Mouse (Mus musculus): ENCODE results near the gene Tcf23. TPM values are rescaled to one million over a fixed set of nuclear protein-coding genes. Genes with fewer than 3 reads are reported as not detected.

Tcf23 gene
- polyA plus RNA-seq, 1 experiment from 2014 or later, result not detected

- ATAC-seq (ENCODE audit: low FRiP score), result no peak
- 82% methylated on average over 6 of the region's 6 CpGs for WGBS
These were observed 37.6 kb upstream of the Tcf23 start for GRCm38 (mm10) chr5:30930846-30931245.

GRCm38 (mm10) chr5:30931378-30931777 lies 37.1 kb upstream of the Tcf23 start:
- Histone ChIP-seq H3K4me1 (no peaks in the 10 kb centered on the region), H3K9ac (no peak overlapping the region), H3K27me3 (0 out of 2 replicates have a peak, but pooled peaks cover 6% of the 10 kb centered on the region), H3K36me3 (replicated peaks) (no peaks in the 10 kb centered on the region), H3K27ac (no peak overlapping the region), H3K9me3 (no peaks in the 10 kb centered on the region), H3K4me2 (no peak overlapping the region), H3K4me3 (replicated peaks) (no peak overlapping the region)
- WGBS, result 88% methylated on average over 4 of the region's 4 CpGs
- ATAC-seq (ENCODE audit: low FRiP score), result no peak

More at GRCm38 (mm10) chr5:30930846-30931245, 37.6 kb upstream of the Tcf23 start:
- Histone ChIP-seq H3K9me3 (no peaks in the 10 kb centered on the region), H3K9ac (no peak overlapping the region), H3K36me3 (replicated peaks) (no peaks in the 10 kb centered on the region), H3K4me3 (replicated peaks) (no peak overlapping the region), H3K4me2 (no peak overlapping the region), H3K27ac (no peak overlapping the region), H3K27me3 (0 out of 2 replicates have a peak, but pooled peaks cover 6% of the 10 kb centered on the region), H3K4me1 (no peaks in the 10 kb centered on the region)

GRCm38 (mm10) chr5:30933705-30934104 lies 34.8 kb upstream of the Tcf23 start:
- no peaks in the 10 kb centered on the region for H3K4me1 ChIP-seq
- H3K27ac ChIP-seq, result no peak overlapping the region
- H3K4me2 ChIP-seq, result no peak overlapping the region
- WGBS, result 74% methylated on average over 5 of the region's 5 CpGs
- no peak for ATAC-seq (ENCODE audit: low FRiP score)
- no peak overlapping the region for H3K4me3 ChIP-seq (replicated peaks)
- H3K27me3 ChIP-seq, result 0 out of 2 replicates have a peak, but pooled peaks cover 6% of the 10 kb centered on the region
- H3K9me3 ChIP-seq, result no peaks in the 10 kb centered on the region
- H3K9ac ChIP-seq, result no peak overlapping the region
- no peaks in the 10 kb centered on the region for H3K36me3 ChIP-seq (replicated peaks)

GRCm38 (mm10) chr5:30934725-30935461 lies 33.6 kb upstream of the Tcf23 start:
- Histone ChIP-seq H3K27ac (no peak overlapping the region), H3K9ac (no peak overlapping the region), H3K4me1 (no peaks in the 10 kb centered on the region), H3K9me3 (no peaks in the 10 kb centered on the region), H3K4me2 (no peak overlapping the region), H3K36me3 (replicated peaks) (no peaks in the 10 kb centered on the region), H3K27me3 (no peaks in the 10 kb centered on the region), H3K4me3 (replicated peaks) (no peak overlapping the region)
- no peak for ATAC-seq (ENCODE audit: low FRiP score)
- 93% methylated on average over 5 of the region's 5 CpGs for WGBS

GRCm38 (mm10) chr5:30943004-30943403 lies 25.5 kb upstream of the Tcf23 start:
- no peak overlapping the region for H3K4me2 ChIP-seq
- peaks cover 9% of the 10 kb centered on the region for H3K4me1 ChIP-seq
- peaks cover 20% of the 10 kb centered on the region; the same call in 1 of the 2 replicates for H3K27me3 ChIP-seq
- H3K9ac ChIP-seq, result no peak overlapping the region
- H3K9me3 ChIP-seq, result no peaks in the 10 kb centered on the region
- H3K4me3 ChIP-seq (replicated peaks), result no peak overlapping the region
- ATAC-seq (ENCODE audit: low FRiP score), result no peak
- no peak overlapping the region for H3K27ac ChIP-seq
- WGBS, result 82% methylated on average over 2 of the region's 2 CpGs
- no peaks in the 10 kb centered on the region for H3K36me3 ChIP-seq (replicated peaks)

- H3K4me3 ChIP-seq (replicated peaks), result no peak overlapping the region
These were observed 24.1 kb upstream of the Tcf23 start for GRCm38 (mm10) chr5:30944344-30944743.

GRCm38 (mm10) chr5:30944956-30945781 lies 23.3 kb upstream of the Tcf23 start, which contains the start of gene Cgref1:
Gene Cgref1 (minus strand): TSS chr5:30945591.
- peak; percentile 57 for ATAC-seq (ENCODE audit: low FRiP score)
- Histone ChIP-seq H3K4me2 (peak within 1 kb of the TSS; percentile 88), H3K9me3 (no peaks in the 10 kb centered on the region), H3K4me3 (replicated peaks) (peak within 1 kb of the TSS; percentile 56), H3K4me1 (peaks cover 18% of the 10 kb centered on the region), H3K36me3 (replicated peaks) (no peaks in the 10 kb centered on the region), H3K9ac (peak within 1 kb of the TSS; percentile 70), H3K27me3 (peaks cover 20% of the 10 kb centered on the region; the same call in 1 of the 2 replicates), H3K27ac (no peak within 1 kb of the TSS)
- WGBS, result 5% methylated on average over 44 of the region's 44 CpGs

More at GRCm38 (mm10) chr5:30944344-30944743, 24.1 kb upstream of the Tcf23 start:
- WGBS, result 91% methylated on average over 6 of the region's 6 CpGs
- H3K9ac ChIP-seq, result no peak overlapping the region
- H3K27ac ChIP-seq, result no peak overlapping the region
- H3K36me3 ChIP-seq (replicated peaks), result no peaks in the 10 kb centered on the region
- ATAC-seq (ENCODE audit: low FRiP score), result no peak
- no peak overlapping the region for H3K4me2 ChIP-seq
- peaks cover 14% of the 10 kb centered on the region for H3K4me1 ChIP-seq
- H3K9me3 ChIP-seq, result no peaks in the 10 kb centered on the region
- peaks cover 20% of the 10 kb centered on the region; the same call in 1 of the 2 replicates for H3K27me3 ChIP-seq

- H3K36me3 ChIP-seq (replicated peaks), result peaks cover 23% of the 10 kb centered on the region
- H3K9ac ChIP-seq, result no peak overlapping the region
- no peaks in the 10 kb centered on the region for H3K9me3 ChIP-seq
- H3K4me3 ChIP-seq (replicated peaks), result no peak overlapping the region
- 73% methylated on average over 5 of the region's 5 CpGs for WGBS
- peaks cover 20% of the 10 kb centered on the region; the same call in 1 of the 2 replicates for H3K27me3 ChIP-seq
- H3K4me1 ChIP-seq, result peaks cover 23% of the 10 kb centered on the region
- ATAC-seq (ENCODE audit: low FRiP score), result no peak
- no peak overlapping the region for H3K27ac ChIP-seq
- H3K4me2 ChIP-seq, result no peak overlapping the region
These were observed 19.8 kb upstream of the Tcf23 start for GRCm38 (mm10) chr5:30948620-30949019.

- Histone ChIP-seq H3K36me3 (replicated peaks) (peaks cover 35% of the 10 kb centered on the region), H3K27ac (peak overlapping the region; percentile 27), H3K27me3 (peaks cover 19% of the 10 kb centered on the region; the same call in 1 of the 2 replicates), H3K4me3 (replicated peaks) (peak overlapping the region; percentile 54), H3K9me3 (no peaks in the 10 kb centered on the region), H3K4me2 (peak overlapping the region; percentile 79), H3K4me1 (peaks cover 22% of the 10 kb centered on the region), H3K9ac (peak overlapping the region; percentile 57)
- peak; percentile 89 for ATAC-seq (ENCODE audit: low FRiP score)
- WGBS, result 0% methylated on average over 31 of the region's 31 CpGs
These were observed 18.7 kb upstream of the Tcf23 start for GRCm38 (mm10) chr5:30949654-30950326.

GRCm38 (mm10) chr5:30950451-30950850 lies 18.0 kb upstream of the Tcf23 start:
- H3K4me1 ChIP-seq, result peaks cover 15% of the 10 kb centered on the region
- ATAC-seq (ENCODE audit: low FRiP score), result no peak
- H3K9ac ChIP-seq, result peak overlapping the region; percentile 57
- peak overlapping the region; percentile 79 for H3K4me2 ChIP-seq
- peaks cover 41% of the 10 kb centered on the region for H3K36me3 ChIP-seq (replicated peaks)
- H3K9me3 ChIP-seq, result no peaks in the 10 kb centered on the region
- H3K27me3 ChIP-seq, result peaks cover 12% of the 10 kb centered on the region; the same call in 1 of the 2 replicates
- WGBS, result 74% methylated on average over 4 of the region's 4 CpGs
- peak overlapping the region; percentile 54 for H3K4me3 ChIP-seq (replicated peaks)
- peak overlapping the region; percentile 27; the same call in 1 of the 2 replicates for H3K27ac ChIP-seq

- Histone ChIP-seq H3K4me3 (replicated peaks) (no peak overlapping the region), H3K36me3 (replicated peaks) (peaks cover 46% of the 10 kb centered on the region), H3K4me2 (no peak overlapping the region), H3K9me3 (no peaks in the 10 kb centered on the region), H3K9ac (no peak overlapping the region), H3K27ac (no peak overlapping the region), H3K4me1 (peaks cover 14% of the 10 kb centered on the region), H3K27me3 (0 out of 2 replicates have a peak, but pooled peaks cover 10% of the 10 kb centered on the region)
- 89% methylated on average over 2 of the region's 2 CpGs for WGBS
- ATAC-seq (ENCODE audit: low FRiP score), result no peak
These were observed 17.5 kb upstream of the Tcf23 start for GRCm38 (mm10) chr5:30950922-30951321.

GRCm38 (mm10) chr5:30951706-30952105 lies 16.8 kb upstream of the Tcf23 start:
- H3K9ac ChIP-seq, result no peak overlapping the region
- H3K9me3 ChIP-seq, result no peaks in the 10 kb centered on the region
- H3K4me1 ChIP-seq, result peaks cover 14% of the 10 kb centered on the region
- H3K27me3 ChIP-seq, result 0 out of 2 replicates have a peak, but pooled peaks cover 5% of the 10 kb centered on the region
- H3K27ac ChIP-seq, result no peak overlapping the region
- WGBS, result 83% methylated on average over 6 of the region's 6 CpGs
- peaks cover 48% of the 10 kb centered on the region for H3K36me3 ChIP-seq (replicated peaks)
- H3K4me3 ChIP-seq (replicated peaks), result no peak overlapping the region
- H3K4me2 ChIP-seq, result no peak overlapping the region
- ATAC-seq (ENCODE audit: low FRiP score), result no peak
